Mouse (Mus musculus) liver, postnatal 0 days (tissue): Measurements from ENCODE around the gene Bcl11b. TPM values are rescaled to one million over a fixed set of nuclear protein-coding genes. Genes with fewer than 3 reads are reported as not detected.

Source experiments
- ATAC-seq: fragments of 200-750 bp; cut with Nextera tagmentation; 2 replicates; pipeline ENCODE4 v1.8.0; 2017; ENCODE audit warnings: mild to moderate bottlenecking, moderate library complexity
- DNase-seq: peaks from one replicate; pipeline ENCODE4 v3.0.0-alpha.2; 2016
- H3K27ac ChIP-seq: fragments of 300-500 bp; sonication (generic); 2 replicates; pipeline ENCODE4 v1.5.1; 2014; ENCODE audit warnings: antibody characterized with exemption, moderate library complexity, mild to moderate bottlenecking, low read depth
- H3K27me3 ChIP-seq: fragments of 300-500 bp; sonication (generic); 2 replicates; pipeline ENCODE4 v1.6.1; 2014; ENCODE audit warnings: low read length, control low read depth, mixed read lengths; ENCODE audit not compliant: insufficient read depth
- H3K36me3 ChIP-seq: fragments of 300-500 bp; sonication (generic); replicated peaks from 2 replicates; pipeline ENCODE4 v1.6.1; 2014; ENCODE audit warnings: mild to moderate bottlenecking, control low read depth, low read length, moderate library complexity, mixed read lengths; ENCODE audit not compliant: insufficient read depth
- H3K4me1 ChIP-seq: fragments of 300-500 bp; sonication (generic); 2 replicates; pipeline ENCODE4 v1.6.1; 2014; ENCODE audit warnings: antibody characterized with exemption, mild to moderate bottlenecking, control low read depth; ENCODE audit not compliant: insufficient read depth
- H3K4me2 ChIP-seq: fragments of 300-500 bp; sonication (generic); 2 replicates; pipeline ENCODE4 v1.6.1; 2014; ENCODE audit warnings: low read depth, mild to moderate bottlenecking, low read length, moderate library complexity, mixed read lengths
- H3K4me3 ChIP-seq: fragments of 300-500 bp; sonication (generic); 2 replicates; pipeline ENCODE4 v1.5.1; 2014; ENCODE audit warnings: low read depth, low read length
- H3K9ac ChIP-seq: fragments of 300-500 bp; sonication (generic); replicated peaks from 2 replicates; pipeline ENCODE4 v1.6.1; 2014; ENCODE audit warnings: mild to moderate bottlenecking, moderate library complexity
- H3K9me3 ChIP-seq: fragments of 300-500 bp; sonication (generic); 2 replicates; pipeline ENCODE4 v1.6.1; 2016; ENCODE audit warnings: mild to moderate bottlenecking, control low read depth, low read length, mixed read lengths
- CTCF ChIP-seq: sonication (generic); IDR thresholded peaks from 2 replicates; pipeline ENCODE4 v1.5.1; 2016; ENCODE audit warnings: antibody characterized with exemption, low read depth
- EP300 ChIP-seq: IDR thresholded peaks from 2 replicates; pipeline ENCODE4 v1.6.1; 2016; ENCODE audit warnings: antibody characterized with exemption, low read depth, mild to moderate bottlenecking
- WGBS: fragments of 180-500 bp; shearing (Covaris S2); extraction: QIAGEN DNeasy Blood & Tissue Kit; methylation state at CpG from one replicate; pipeline ENCODE4 v1.1.7; 2014; ENCODE audit not compliant: insufficient replicate concordance; 5-methylcytosine and 5-hydroxymethylcytosine counted together
- polyA plus RNA-seq: library from polyadenylated mRNA; unstranded; fragments of >200 nt; fragmentation: Nextera tagmentation; extraction: Ambion mirVana; gene quantifications from 2 replicates; pipeline ENCODE4 v1.2.1, GENCODE M21; 2015

Gene Bcl11b
- polyA plus RNA-seq, 1 experiment from 2014 or later, result not detected

GRCm38 (mm10) chr12:107994421-107994820 is 9.0 kb downstream of the Bcl11b start:
- Histone ChIP-seq H3K9me3 (no peaks in the 10 kb centered on the region), H3K9ac (no peak overlapping the region), H3K27ac (no peak overlapping the region), H3K36me3 (no peaks in the 10 kb centered on the region), H3K4me3 (no peak overlapping the region), H3K4me2 (no peak overlapping the region), H3K27me3 (peaks cover 10% of the 10 kb centered on the region), H3K4me1 (no peaks in the 10 kb centered on the region)
- ATAC-seq (no peak), DNase-seq (no peak)
- TF ChIP-seq CTCF (no peak), EP300 (no peak)
- WGBS, result 69% methylated on average over 4 of the region's 4 CpGs

GRCm38 (mm10) chr12:107993029-107993428 is 10.4 kb downstream of the Bcl11b start:
- whole genome bisulfite sequencing, result 47% methylated on average over 4 of the region's 4 CpGs

DNA sequence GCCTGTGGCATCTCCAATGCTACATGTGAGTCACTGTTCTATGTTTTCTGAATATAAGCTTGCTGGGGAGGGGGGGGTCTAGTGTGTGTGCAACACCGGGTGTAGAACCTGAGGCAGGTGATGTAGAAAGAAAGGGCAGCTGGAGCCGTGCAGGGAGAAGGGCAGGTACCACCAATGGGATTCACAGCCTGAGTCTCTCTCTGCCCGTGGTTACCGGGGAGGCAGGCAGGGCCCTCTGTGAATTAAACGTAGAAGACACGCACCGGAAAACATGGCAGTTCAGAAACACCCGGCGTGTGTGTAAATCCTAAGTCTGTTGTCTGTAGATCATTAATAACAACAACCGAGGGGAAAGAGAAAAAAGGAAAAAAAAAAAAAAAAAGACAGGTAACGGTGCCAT is 12.2 kb downstream of the Bcl11b start:
- H3K27ac ChIP-seq, result no peak overlapping the region
- H3K4me1 ChIP-seq, result no peaks in the 10 kb centered on the region
- H3K9me3 ChIP-seq, result no peaks in the 10 kb centered on the region
- 0 out of 2 replicates have a peak, but pooled peaks cover 2% of the 10 kb centered on the region for H3K27me3 ChIP-seq
- H3K4me2 ChIP-seq, result no peak overlapping the region
- H3K4me3 ChIP-seq, result no peak overlapping the region
- DNase-seq (no peak), ATAC-seq (no peak)
- H3K36me3 ChIP-seq, result no peaks in the 10 kb centered on the region
- TF ChIP-seq CTCF (no peak), EP300 (no peak)
- whole genome bisulfite sequencing, result 74% methylated on average over 11 of the region's 11 CpGs
- H3K9ac ChIP-seq, result no peak overlapping the region

More at GRCm38 (mm10) chr12:107993029-107993428, 10.4 kb downstream of the Bcl11b start:
- Histone ChIP-seq H3K4me1 (no peaks in the 10 kb centered on the region), H3K4me2 (no peak overlapping the region), H3K9ac (no peak overlapping the region), H3K27ac (no peak overlapping the region), H3K9me3 (no peaks in the 10 kb centered on the region), H3K4me3 (no peak overlapping the region), H3K27me3 (peaks cover 7% of the 10 kb centered on the region), H3K36me3 (no peaks in the 10 kb centered on the region)
- TF ChIP-seq EP300 (no peak), CTCF (no peak)
- no peak for ATAC-seq
- DNase-seq, result no peak

DNA sequence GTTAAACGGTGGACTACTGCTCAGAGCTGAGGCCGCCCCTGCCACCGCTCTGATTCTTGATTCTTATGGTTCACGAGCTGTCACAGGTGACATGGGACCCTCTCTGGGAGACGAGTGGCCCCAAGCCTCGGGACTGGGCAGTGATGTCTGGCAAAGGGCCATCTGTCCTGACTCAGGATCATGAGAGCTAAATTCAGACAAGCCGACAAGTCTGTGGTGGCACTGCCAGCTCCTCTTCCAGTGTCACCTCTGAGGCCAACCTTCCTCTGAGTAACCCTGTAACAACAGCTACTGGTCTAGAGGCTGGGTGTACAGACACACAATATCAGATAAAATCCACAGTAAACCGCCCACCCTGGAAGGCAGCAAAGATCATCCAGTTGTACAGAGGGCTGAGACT is 20.2 kb downstream of the Bcl11b start:
- H3K4me2 ChIP-seq, result no peak overlapping the region
- peaks cover 3% of the 10 kb centered on the region; the same call in 1 of the 2 replicates for H3K4me1 ChIP-seq
- H3K9me3 ChIP-seq, result no peaks in the 10 kb centered on the region
- no peak for DNase-seq
- H3K36me3 ChIP-seq, result no peaks in the 10 kb centered on the region
- no peak overlapping the region for H3K4me3 ChIP-seq
- no peak overlapping the region for H3K27ac ChIP-seq
- TF ChIP-seq EP300 (no peak), CTCF (no peak)
- 69% methylated on average over 8 of the region's 8 CpGs for WGBS
- H3K27me3 ChIP-seq, result peaks cover 37% of the 10 kb centered on the region
- H3K9ac ChIP-seq, result no peak overlapping the region
- no peak for ATAC-seq

DNA sequence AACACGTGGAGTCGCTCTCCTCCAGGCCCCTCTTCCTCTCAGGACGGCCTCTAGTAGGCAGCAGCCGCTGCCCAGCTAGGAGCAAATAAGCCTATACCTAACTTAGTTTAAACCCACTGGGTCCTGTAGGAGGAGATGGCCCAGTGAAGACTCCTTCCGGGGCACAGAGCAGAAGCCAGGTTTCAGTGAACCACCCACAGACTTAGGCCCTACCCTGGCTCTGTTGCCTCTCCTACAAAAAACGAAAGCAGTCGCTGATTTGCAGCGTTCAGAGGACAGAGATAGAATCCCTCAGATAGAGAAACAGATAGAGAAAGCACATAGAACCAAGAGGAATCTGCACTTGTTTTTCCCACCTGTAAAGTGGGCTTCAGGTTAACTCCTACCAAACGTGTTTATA is 21.1 kb downstream of the Bcl11b start:
- H3K9ac ChIP-seq, result no peak overlapping the region
- no peak overlapping the region for H3K27ac ChIP-seq
- no peak for DNase-seq
- 68% methylated on average over 9 of the region's 9 CpGs for WGBS
- peaks cover 3% of the 10 kb centered on the region; the same call in 1 of the 2 replicates for H3K4me1 ChIP-seq
- H3K4me3 ChIP-seq, result no peak overlapping the region
- ATAC-seq, result no peak
- no peaks in the 10 kb centered on the region for H3K9me3 ChIP-seq
- H3K4me2 ChIP-seq, result no peak overlapping the region
- H3K36me3 ChIP-seq, result no peaks in the 10 kb centered on the region
- TF ChIP-seq CTCF, result no peak
- no peak for TF ChIP-seq EP300
- H3K27me3 ChIP-seq, result peaks cover 46% of the 10 kb centered on the region

- Histone ChIP-seq H3K27me3 (peaks cover 57% of the 10 kb centered on the region), H3K9ac (no peak overlapping the region), H3K4me2 (no peak overlapping the region), H3K27ac (no peak overlapping the region), H3K4me1 (peaks cover 3% of the 10 kb centered on the region; the same call in 1 of the 2 replicates), H3K4me3 (no peak overlapping the region), H3K9me3 (no peaks in the 10 kb centered on the region), H3K36me3 (no peaks in the 10 kb centered on the region)
- 38% methylated on average over 6 of the region's 6 CpGs for WGBS
- ATAC-seq (no peak), DNase-seq (no peak)
- no peak for TF ChIP-seq EP300
- TF ChIP-seq CTCF, result no peak
Observed at GRCm38 (mm10) chr12:107981231-107981630, 22.2 kb downstream of the Bcl11b start.
